Mouse (Mus musculus): ENCODE data around the gene Tmcc2. TPM values are rescaled to one million over a fixed set of nuclear protein-coding genes. Genes with fewer than 3 reads are reported as not detected.

Gene Tmcc2
- total and polyA plus RNA-seq, 3 experiments, result 4.1 to 7.2 TPM; not detected in 1

DNA sequence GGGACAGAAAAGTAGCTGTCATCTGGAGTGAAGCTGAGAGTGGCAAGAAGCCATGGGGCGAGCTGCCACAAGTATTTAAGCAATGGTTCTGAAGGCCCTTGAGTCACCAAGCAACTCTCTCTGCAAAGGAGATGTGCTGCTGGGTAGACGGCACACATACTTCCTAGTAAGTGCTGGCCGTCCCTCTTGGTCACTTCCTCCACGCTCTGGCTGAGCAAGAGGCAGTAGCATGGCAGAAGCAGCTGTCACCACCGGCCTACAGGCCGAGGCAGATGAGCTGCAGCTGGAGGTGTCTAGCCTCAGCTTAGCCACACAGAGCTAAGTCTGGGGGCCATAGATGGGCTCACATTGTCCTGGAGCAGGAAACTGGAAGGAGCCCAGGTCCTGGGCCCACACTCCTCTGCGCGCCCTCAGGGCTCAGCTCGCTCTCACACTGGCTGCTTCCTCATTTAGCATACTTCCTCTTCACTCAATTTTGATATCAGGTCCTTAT lies 20.4 kb downstream of the Tmcc2 start:
- DNase-seq (ENCODE audit: low read depth, low spot score), result peak; percentile 85
- H3K36me3 ChIP-seq (ENCODE audit: control insufficient read depth in 1 of 2, insufficient read depth in 2 of 2, low read length in 2 of 2), result peaks cover 0 to 37% of the 10 kb centered on the region in 2 experiments; a peak in 2 of 4 replicates
- H3K27me3 ChIP-seq (ENCODE audit: control insufficient read depth in 1 of 2, insufficient read depth in 2 of 2, low read length in 2 of 2), result no peaks in the 10 kb centered on the region
- H3K9ac ChIP-seq (ENCODE audit: control insufficient read depth, low read depth, low read length, poor library complexity, severe bottlenecking), result peak overlapping the region; percentile 56
- no peaks in the 10 kb centered on the region for H3K9me3 ChIP-seq (replicated peaks; ENCODE audit: insufficient read depth, low read length)
- TF ChIP-seq TAL1 (IDR thresholded peaks at IDR 0.05; ENCODE audit: low read length), result 0 out of 2 replicates have a peak, but pooled peaks have one; percentile 7
- TF ChIP-seq MAFK (IDR thresholded peaks at IDR 0.05; ENCODE audit: borderline replicate concordance, low read depth, low read length), result no peak
- TF ChIP-seq ELF1 (IDR thresholded peaks at IDR 0.05; ENCODE audit: low read depth, low read length), result peak; percentile 57
- 0 out of 2 replicates have a peak, but pooled peaks have one; percentile 5 for TF ChIP-seq ETS1 (IDR thresholded peaks at IDR 0.05; ENCODE audit: low read depth, low read length)
- TF ChIP-seq POLR2A (IDR thresholded peaks at IDR 0.05; ENCODE audit: control insufficient read depth in 1 of 2, insufficient read depth in 1 of 2, low read depth in 1 of 2, low read length in 2 of 2, poor library complexity in 1 of 2), result peak in 1 of 2 experiments; percentile 29; a peak in 1 of 4 replicates
- TF ChIP-seq TBP (IDR thresholded peaks at IDR 0.05; ENCODE audit: low read depth, low read length), result 0 out of 2 replicates have a peak, but pooled peaks have one; percentile 22
- no peak for TF ChIP-seq RAD21 (IDR thresholded peaks at IDR 0.05; ENCODE audit: low read depth, low read length)
- 0 out of 2 replicates have a peak, but pooled peaks have one; percentile 59 for TF ChIP-seq E2F4 (IDR thresholded peaks at IDR 0.05; ENCODE audit: borderline replicate concordance, low read depth, low read length)
- 0 out of 2 replicates have a peak, but pooled peaks have one; percentile 48 for TF ChIP-seq SIN3A (IDR thresholded peaks at IDR 0.05; ENCODE audit: low read length)
- 0 out of 2 replicates have a peak, but pooled peaks have one; percentile 37 for TF ChIP-seq RCOR1 (IDR thresholded peaks at IDR 0.05; ENCODE audit: low read depth, low read length)
- TF ChIP-seq GATA1 (IDR thresholded peaks at IDR 0.05; ENCODE audit: low read depth, low read length), result no peak
- TF ChIP-seq HCFC1 (IDR thresholded peaks at IDR 0.05; ENCODE audit: low read depth, low read length), result peak; percentile 36; the same call in 1 of the 2 replicates
- TF ChIP-seq ZKSCAN1 (IDR thresholded peaks at IDR 0.05; ENCODE audit: low read depth, low read length), result no peak
- 0 out of 2 replicates have a peak, but pooled peaks have one; percentile 36 for TF ChIP-seq MAX (IDR thresholded peaks at IDR 0.05; ENCODE audit: low read length)
- TF ChIP-seq NELFE (IDR thresholded peaks at IDR 0.05; ENCODE audit: low read depth, low read length), result peak; percentile 18; the same call in 1 of the 2 replicates
- TF ChIP-seq EP300 (IDR thresholded peaks at IDR 0.05; ENCODE audit: low read depth in 1 of 2, low read length in 2 of 2), result peak in 1 of 2 experiments; percentile 63; a peak in 2 of 4 replicates
- H3K4me3 ChIP-seq (ENCODE audit: control insufficient read depth in 1 of 2, insufficient read depth in 1 of 2, low read depth in 2 of 2, low read length in 2 of 2), result no peak overlapping the region
- peak overlapping the region; percentile 77 for H3K27ac ChIP-seq (ENCODE audit: control insufficient read depth, low read depth, low read length)
- peaks cover 16 to 50% of the 10 kb centered on the region in 2 experiments for H3K4me1 ChIP-seq (ENCODE audit: control insufficient read depth in 1 of 2, insufficient read depth in 2 of 2, low read length in 2 of 2)
- no peaks in the 10 kb centered on the region for H3K79me2 ChIP-seq (ENCODE audit: control insufficient read depth, insufficient read depth, low read length, poor library complexity)

DNA sequence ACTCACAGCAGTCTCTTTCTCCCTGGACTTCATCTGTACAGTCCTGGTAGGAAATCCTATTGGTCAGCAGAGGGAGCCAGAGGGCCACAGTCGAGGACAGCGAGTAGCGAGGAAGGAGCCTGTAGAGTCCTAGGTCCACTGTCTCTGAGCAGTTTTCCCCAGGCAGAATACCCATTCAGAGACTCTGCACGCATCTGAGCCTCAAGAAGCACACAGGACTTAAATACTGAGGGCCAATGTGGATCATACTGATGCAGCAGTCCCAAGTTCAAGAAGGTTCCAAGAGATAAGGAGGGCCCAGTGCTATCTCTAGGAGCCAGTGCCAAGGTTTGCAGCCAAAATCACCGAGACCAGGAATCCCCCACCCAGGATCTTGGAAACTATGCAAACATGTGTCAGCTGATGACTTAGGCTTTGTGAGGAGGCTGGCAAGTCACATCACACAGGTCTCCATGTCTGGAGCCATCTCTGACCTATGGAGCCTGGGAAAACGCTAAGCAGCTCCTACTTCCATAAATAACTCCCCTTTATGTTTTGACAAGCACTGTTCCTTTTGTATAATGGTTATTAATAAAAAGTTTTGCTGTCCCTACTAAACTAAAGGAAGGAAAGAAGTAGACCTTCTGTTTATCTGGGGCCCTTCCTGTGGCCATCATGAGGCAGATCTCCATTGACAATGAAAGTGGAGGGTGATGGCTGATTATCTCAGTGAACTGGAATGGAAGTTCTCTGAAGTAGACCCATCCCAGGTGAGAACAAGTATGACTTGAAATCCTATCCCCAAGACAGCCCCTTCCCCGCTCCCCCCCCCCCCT lies 23.2 kb downstream of the Tmcc2 start:
- H3K36me3 ChIP-seq (ENCODE audit: control insufficient read depth in 1 of 2, insufficient read depth in 2 of 2, low read length in 2 of 2), result peaks cover 0 to 23% of the 10 kb centered on the region in 2 experiments; a peak in 2 of 4 replicates
- H3K27me3 ChIP-seq (ENCODE audit: control insufficient read depth in 1 of 2, insufficient read depth in 2 of 2, low read length in 2 of 2), result no peaks in the 10 kb centered on the region
- peak; percentile 95 for DNase-seq (ENCODE audit: low read depth, low spot score)
- H3K4me1 ChIP-seq (ENCODE audit: control insufficient read depth in 1 of 2, insufficient read depth in 2 of 2, low read length in 2 of 2), result peaks cover 15 to 35% of the 10 kb centered on the region in 2 experiments
- H3K27ac ChIP-seq (ENCODE audit: control insufficient read depth, low read depth, low read length), result peak overlapping the region; percentile 66
- H3K9me3 ChIP-seq (replicated peaks; ENCODE audit: insufficient read depth, low read length), result no peaks in the 10 kb centered on the region
- peak overlapping the region; percentile 28 for H3K9ac ChIP-seq (ENCODE audit: control insufficient read depth, low read depth, low read length, poor library complexity, severe bottlenecking)
- H3K79me2 ChIP-seq (ENCODE audit: control insufficient read depth, insufficient read depth, low read length, poor library complexity), result no peaks in the 10 kb centered on the region
- no peak overlapping the region for H3K4me3 ChIP-seq (ENCODE audit: control insufficient read depth in 1 of 2, insufficient read depth in 1 of 2, low read depth in 2 of 2, low read length in 2 of 2)
- peak; percentile 77; the same call in 1 of the 2 replicates for TF ChIP-seq ZMIZ1 (IDR thresholded peaks at IDR 0.05; ENCODE audit: low read depth, low read length)
- TF ChIP-seq RAD21 (IDR thresholded peaks at IDR 0.05; ENCODE audit: low read depth, low read length), result peak; percentile 91
- peak; percentile 92 for TF ChIP-seq SIN3A (IDR thresholded peaks at IDR 0.05; ENCODE audit: low read length)
- peak; percentile 85; the same call in 1 of the 2 replicates for TF ChIP-seq JUND (IDR thresholded peaks at IDR 0.05; ENCODE audit: low read depth, low read length)
- peak; percentile 98 for TF ChIP-seq ETS1 (IDR thresholded peaks at IDR 0.05; ENCODE audit: low read depth, low read length)
- peak; percentile 81 for TF ChIP-seq ZC3H11A (IDR thresholded peaks at IDR 0.05; ENCODE audit: low read depth, low read length)
- TF ChIP-seq CHD2 (IDR thresholded peaks at IDR 0.05; ENCODE audit: low read length), result peak; percentile 60
- TF ChIP-seq E2F4 (IDR thresholded peaks at IDR 0.05; ENCODE audit: borderline replicate concordance, low read depth, low read length), result no peak
- peak; percentile 72; the same call in 1 of the 2 replicates for TF ChIP-seq BHLHE40 (IDR thresholded peaks at IDR 0.05; ENCODE audit: borderline replicate concordance, low read depth, low read length)
- peak; percentile 18; the same call in 1 of the 2 replicates for TF ChIP-seq NELFE (IDR thresholded peaks at IDR 0.05; ENCODE audit: low read depth, low read length)
- peak; percentile 99 for TF ChIP-seq RCOR1 (IDR thresholded peaks at IDR 0.05; ENCODE audit: low read depth, low read length)
- TF ChIP-seq CTCF (IDR thresholded peaks at IDR 0.05 in 2 of 3, conservative IDR thresholded peaks at IDR 0.05 in 1 of 3; ENCODE audit: control insufficient read depth in 1 of 3, insufficient read depth in 1 of 3, low read depth in 2 of 3, low read length in 3 of 3, poor library complexity in 1 of 3, severe bottlenecking in 1 of 3), result peak; percentile 62 to 92 (median 78)
- TF ChIP-seq TCF12 (IDR thresholded peaks at IDR 0.05; ENCODE audit: low read depth, low read length), result peak; percentile 100
- no peak for TF ChIP-seq POLR2A (IDR thresholded peaks at IDR 0.05; ENCODE audit: control insufficient read depth in 1 of 2, insufficient read depth in 1 of 2, low read depth in 1 of 2, low read length in 2 of 2, poor library complexity in 1 of 2)
- TF ChIP-seq USF2 (IDR thresholded peaks at IDR 0.05; ENCODE audit: borderline replicate concordance in 1 of 2, insufficient read depth in 1 of 2, low read depth in 1 of 2, low read length in 2 of 2), result no peak
- TF ChIP-seq MAX (IDR thresholded peaks at IDR 0.05; ENCODE audit: low read length), result peak; percentile 73; the same call in 1 of the 2 replicates
- TF ChIP-seq GABPA (IDR thresholded peaks at IDR 0.05; ENCODE audit: low read depth, low read length), result no peak
- peak; percentile 100 for TF ChIP-seq EP300 (IDR thresholded peaks at IDR 0.05; ENCODE audit: low read depth in 1 of 2, low read length in 2 of 2)
- TF ChIP-seq POLR2AphosphoS2 (IDR thresholded peaks at IDR 0.05; ENCODE audit: low read length), result peak; percentile 87
- peak; percentile 100 for TF ChIP-seq TAL1 (IDR thresholded peaks at IDR 0.05; ENCODE audit: low read length)

Measured in MEL (cell line).